Mouse (Mus musculus): ENCODE data around the gene Impdh1. TPM values are rescaled to one million over a fixed set of nuclear protein-coding genes. Genes with fewer than 3 reads are reported as not detected.

The Impdh1 gene
- polyA plus RNA-seq, 1 experiment from 2014 or later = 7.3 TPM

DNA sequence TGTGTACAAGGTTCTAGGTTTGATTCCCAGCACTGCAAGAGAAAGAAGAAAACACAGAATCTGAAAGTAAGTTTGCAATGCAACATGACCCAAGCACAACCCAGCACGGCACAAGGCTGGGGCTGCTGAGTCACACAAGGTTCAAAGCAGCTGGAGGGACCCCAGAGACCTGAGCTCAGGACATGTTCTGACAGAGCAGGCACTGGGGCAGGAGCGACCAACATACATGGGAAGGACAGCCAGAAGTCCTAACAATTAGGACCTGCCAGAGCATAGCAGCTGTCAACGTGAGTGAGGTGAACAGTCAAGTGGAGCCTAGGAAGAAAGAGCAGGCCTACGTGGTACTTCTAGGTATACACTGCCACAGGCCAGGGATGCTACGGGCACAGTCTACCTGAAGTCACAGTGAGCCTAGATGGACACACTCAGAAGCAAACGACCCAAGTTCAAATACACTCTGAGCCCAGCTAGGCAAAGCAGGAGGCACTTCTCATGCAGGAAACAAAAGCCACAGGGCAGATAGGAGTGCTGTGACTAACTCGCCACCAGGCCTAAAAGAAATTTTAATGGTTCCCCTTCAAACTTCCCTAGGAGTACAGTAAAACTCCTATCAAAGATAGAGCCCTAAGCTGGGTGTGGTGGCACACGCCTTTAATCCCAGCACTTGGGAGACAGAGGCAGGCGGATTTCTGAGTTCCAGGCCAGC is 5.8 kb downstream of the Impdh1 start:
- H3K27me3 ChIP-seq (ENCODE audit: insufficient read depth, low read length) = 0 out of 2 replicates have a peak, but pooled peaks cover 7% of the 10 kb centered on the region
- H3K4me1 ChIP-seq (ENCODE audit: insufficient read depth) = peaks cover 22% of the 10 kb centered on the region
- no peaks in the 10 kb centered on the region for H3K9me3 ChIP-seq (ENCODE audit: low read length)
- H3K9ac ChIP-seq (replicated peaks) = no peak overlapping the region
- DNase-seq = no peak
- H3K36me3 ChIP-seq (replicated peaks; ENCODE audit: insufficient read depth, low read length) = peaks cover 5% of the 10 kb centered on the region; the same call in 1 of the 2 replicates
- 67% methylated on average over 9 of the region's 9 CpGs for WGBS (ENCODE audit: insufficient replicate concordance)
- ATAC-seq = no peak
- H3K4me2 ChIP-seq (ENCODE audit: low read depth, low read length) = no peak overlapping the region
- TF ChIP-seq CTCF (IDR thresholded peaks at IDR 0.05; ENCODE audit: low read depth) = no peak
- TF ChIP-seq EP300 (IDR thresholded peaks at IDR 0.05; ENCODE audit: low read depth) = no peak
- H3K4me3 ChIP-seq (ENCODE audit: low read depth, low read length) = no peak overlapping the region
- no peak overlapping the region for H3K27ac ChIP-seq (ENCODE audit: low read depth)

GRCm38 (mm10) chr6:29208178-29208577 is 8.0 kb downstream of the Impdh1 start:
- Histone ChIP-seq H3K4me1 (ENCODE audit: insufficient read depth) (peaks cover 14% of the 10 kb centered on the region), H3K9me3 (ENCODE audit: low read length) (no peaks in the 10 kb centered on the region), H3K27ac (ENCODE audit: low read depth) (no peak overlapping the region), H3K36me3 (replicated peaks; ENCODE audit: insufficient read depth, low read length) (peaks cover 11% of the 10 kb centered on the region; the same call in 1 of the 2 replicates), H3K9ac (replicated peaks) (no peak overlapping the region), H3K4me3 (ENCODE audit: low read depth, low read length) (no peak overlapping the region), H3K4me2 (ENCODE audit: low read depth, low read length) (no peak overlapping the region), H3K27me3 (ENCODE audit: insufficient read depth, low read length) (no peaks in the 10 kb centered on the region)
- DNase-seq (no peak), ATAC-seq (no peak)
- 67% methylated on average over 5 of the region's 5 CpGs for WGBS (ENCODE audit: insufficient replicate concordance)
- TF ChIP-seq EP300 (IDR thresholded peaks at IDR 0.05; ENCODE audit: low read depth) (no peak), CTCF (IDR thresholded peaks at IDR 0.05; ENCODE audit: low read depth) (no peak)

- Histone ChIP-seq H3K4me3 (ENCODE audit: low read depth, low read length) (no peak overlapping the region), H3K27ac (ENCODE audit: low read depth) (no peak overlapping the region), H3K4me1 (ENCODE audit: insufficient read depth) (peaks cover 7% of the 10 kb centered on the region), H3K36me3 (replicated peaks; ENCODE audit: insufficient read depth, low read length) (peaks cover 14% of the 10 kb centered on the region; the same call in 1 of the 2 replicates), H3K9me3 (ENCODE audit: low read length) (no peaks in the 10 kb centered on the region), H3K4me2 (ENCODE audit: low read depth, low read length) (no peak overlapping the region), H3K27me3 (ENCODE audit: insufficient read depth, low read length) (no peaks in the 10 kb centered on the region), H3K9ac (replicated peaks) (no peak overlapping the region)
- ATAC-seq (no peak), DNase-seq (no peak)
- 76% methylated on average over 5 of the region's 5 CpGs for WGBS (ENCODE audit: insufficient replicate concordance)
- TF ChIP-seq CTCF (IDR thresholded peaks at IDR 0.05; ENCODE audit: low read depth) (no peak), EP300 (IDR thresholded peaks at IDR 0.05; ENCODE audit: low read depth) (no peak)
Measured at GRCm38 (mm10) chr6:29207017-29207416, 9.1 kb downstream of the Impdh1 start.

DNA sequence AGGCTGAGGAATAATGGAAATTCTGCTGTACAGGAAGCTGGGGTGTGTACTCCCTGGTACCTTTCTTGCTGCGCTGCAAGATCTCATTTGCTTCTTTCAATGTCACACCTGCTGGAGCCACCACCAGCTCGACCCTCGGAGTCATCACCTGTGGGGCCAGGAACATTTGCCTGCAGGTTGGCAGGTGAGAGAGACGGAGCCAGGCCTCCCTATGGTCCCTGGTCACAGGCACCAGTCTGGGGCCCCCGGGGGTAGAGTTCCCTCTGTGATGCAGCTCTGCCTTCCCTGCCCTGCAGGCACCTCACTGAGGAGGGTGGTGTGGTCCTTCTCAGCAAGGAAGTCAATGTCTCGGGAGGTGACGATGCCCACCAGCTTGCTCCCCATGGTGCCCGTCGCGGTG is 10.2 kb downstream of the Impdh1 start:
- DNase-seq (no peak), ATAC-seq (no peak)
- no peak overlapping the region for H3K4me3 ChIP-seq (ENCODE audit: low read depth, low read length)
- WGBS (ENCODE audit: insufficient replicate concordance) = 91% methylated on average over 10 of the region's 10 CpGs
- no peak overlapping the region for H3K27ac ChIP-seq (ENCODE audit: low read depth)
- no peak overlapping the region for H3K4me2 ChIP-seq (ENCODE audit: low read depth, low read length)
- no peaks in the 10 kb centered on the region for H3K27me3 ChIP-seq (ENCODE audit: insufficient read depth, low read length)
- no peak for TF ChIP-seq CTCF (IDR thresholded peaks at IDR 0.05; ENCODE audit: low read depth)
- TF ChIP-seq EP300 (IDR thresholded peaks at IDR 0.05; ENCODE audit: low read depth) = no peak
- peaks cover 14% of the 10 kb centered on the region; the same call in 1 of the 2 replicates for H3K36me3 ChIP-seq (replicated peaks; ENCODE audit: insufficient read depth, low read length)
- no peaks in the 10 kb centered on the region for H3K4me1 ChIP-seq (ENCODE audit: insufficient read depth)
- no peaks in the 10 kb centered on the region for H3K9me3 ChIP-seq (ENCODE audit: low read length)
- no peak overlapping the region for H3K9ac ChIP-seq (replicated peaks)

GRCm38 (mm10) chr6:29204932-29205614 is 11.1 kb downstream of the Impdh1 start:
- Histone ChIP-seq H3K9me3 (ENCODE audit: low read length) (no peaks in the 10 kb centered on the region), H3K4me1 (ENCODE audit: insufficient read depth) (no peaks in the 10 kb centered on the region), H3K4me2 (ENCODE audit: low read depth, low read length) (no peak overlapping the region), H3K27ac (ENCODE audit: low read depth) (no peak overlapping the region), H3K9ac (replicated peaks) (no peak overlapping the region), H3K36me3 (replicated peaks; ENCODE audit: insufficient read depth, low read length) (peaks cover 14% of the 10 kb centered on the region; the same call in 1 of the 2 replicates), H3K4me3 (ENCODE audit: low read depth, low read length) (no peak overlapping the region), H3K27me3 (ENCODE audit: insufficient read depth, low read length) (no peaks in the 10 kb centered on the region)
- no peak for TF ChIP-seq EP300 (IDR thresholded peaks at IDR 0.05; ENCODE audit: low read depth)
- TF ChIP-seq CTCF (IDR thresholded peaks at IDR 0.05; ENCODE audit: low read depth) = peak; percentile 92
- ATAC-seq (peak; percentile 59), DNase-seq (peak; percentile 53)
- WGBS (ENCODE audit: insufficient replicate concordance) = 58% methylated on average over 15 of the region's 15 CpGs

- Histone ChIP-seq H3K9ac (replicated peaks) (no peak overlapping the region), H3K27ac (ENCODE audit: low read depth) (no peak overlapping the region), H3K9me3 (ENCODE audit: low read length) (no peaks in the 10 kb centered on the region), H3K27me3 (ENCODE audit: insufficient read depth, low read length) (no peaks in the 10 kb centered on the region), H3K36me3 (replicated peaks; ENCODE audit: insufficient read depth, low read length) (peaks cover 14% of the 10 kb centered on the region; the same call in 1 of the 2 replicates), H3K4me2 (ENCODE audit: low read depth, low read length) (no peak overlapping the region), H3K4me3 (ENCODE audit: low read depth, low read length) (no peak overlapping the region), H3K4me1 (ENCODE audit: insufficient read depth) (0 out of 2 replicates have a peak, but pooled peaks cover 2% of the 10 kb centered on the region)
- TF ChIP-seq EP300 (IDR thresholded peaks at IDR 0.05; ENCODE audit: low read depth) (no peak), CTCF (IDR thresholded peaks at IDR 0.05; ENCODE audit: low read depth) (no peak)
- WGBS (ENCODE audit: insufficient replicate concordance) = 82% methylated on average over 6 of the region's 6 CpGs
- DNase-seq (no peak), ATAC-seq (no peak)
Measured at GRCm38 (mm10) chr6:29203861-29204585, 12.1 kb downstream of the Impdh1 start.
